Mouse (Mus musculus): Measurements from ENCODE around the gene Zcchc10.

DNA sequence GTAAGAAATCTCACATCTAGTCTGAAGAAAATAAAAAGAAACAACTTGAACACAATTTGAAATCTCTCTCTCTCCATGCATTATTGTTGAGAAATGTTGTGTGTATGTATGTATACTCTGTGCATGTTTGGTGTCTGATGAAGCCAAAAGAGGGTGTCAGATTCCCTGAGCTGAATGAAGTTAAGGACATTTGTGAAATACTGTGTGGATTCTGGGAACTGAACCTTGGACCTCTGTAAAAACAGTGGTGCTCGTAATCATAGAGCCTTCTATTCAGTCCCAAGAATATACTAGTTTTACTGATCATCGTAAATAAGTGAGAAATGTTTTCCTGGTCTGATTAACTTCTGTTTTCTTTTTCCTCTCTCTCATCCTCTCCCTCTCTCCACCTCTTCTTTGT, 42.6 kb downstream of the Zcchc10 start:
- TF ChIP-seq CTCF (IDR thresholded peaks at IDR 0.05; ENCODE audit: low read depth, low read length) (no peak), POLR2A (IDR thresholded peaks at IDR 0.05; ENCODE audit: borderline replicate concordance, low read depth, low read length) (no peak)

Data from bone marrow macrophage, adult 2 months (primary cell).